Mouse (Mus musculus): Measurements from ENCODE around the gene Zfp644. TPM values are rescaled to one million over a fixed set of nuclear protein-coding genes. Genes with fewer than 3 reads are reported as not detected.

The Zfp644 gene
- 67.3 and 73.0 TPM in 2 replicates for polyA plus RNA-seq (2015; fragmentation: Nextera tagmentation; extraction: Ambion mirVana)

DNA sequence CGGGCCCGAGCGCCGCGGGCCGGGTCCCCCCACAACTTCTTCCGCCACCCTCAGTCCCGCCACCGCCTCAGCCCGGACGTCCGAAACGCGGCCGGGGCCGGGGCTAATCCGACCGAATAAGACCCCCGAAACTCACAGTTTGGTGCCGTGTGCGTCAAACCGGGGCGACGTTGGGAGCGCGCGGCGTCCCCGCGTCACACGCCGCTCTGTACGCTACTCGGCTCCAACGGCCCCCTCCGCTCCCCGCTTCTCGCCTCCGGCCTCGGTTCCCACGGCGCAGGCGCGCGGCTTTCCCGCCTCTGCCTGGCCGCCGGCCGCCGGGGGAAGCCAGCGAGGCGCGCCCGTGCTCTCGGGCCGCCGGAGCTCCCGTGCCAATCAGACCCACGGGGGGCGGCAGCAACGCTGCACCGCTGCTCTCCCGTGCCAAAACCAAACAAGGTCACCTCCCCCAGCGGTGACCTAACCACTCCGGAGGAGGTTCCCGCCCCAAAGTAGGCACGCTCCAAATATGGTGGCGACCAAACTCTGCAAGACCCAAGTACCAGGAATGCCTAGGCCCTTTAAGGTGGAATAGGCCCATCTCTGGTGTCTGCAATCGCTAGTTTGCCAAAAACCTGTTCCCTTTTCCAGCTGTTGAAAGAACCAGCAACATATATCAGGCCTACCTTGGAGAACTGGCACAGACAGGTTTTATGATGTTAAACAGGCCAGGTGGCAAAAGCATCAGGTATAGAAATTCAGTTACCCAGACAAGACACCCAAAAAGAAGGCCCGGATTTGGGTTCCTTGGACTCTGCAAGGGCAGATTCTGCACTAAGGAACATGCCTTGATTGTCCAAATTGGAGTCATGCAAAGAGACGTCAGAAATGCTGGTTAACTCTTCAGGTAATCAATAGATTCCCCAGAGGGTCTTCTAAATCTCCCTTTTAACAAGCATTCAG lies at the start of gene Zfp644:
TSS of gene Zfp644 (minus strand) at position 892 of the 942 bp plus-strand sequence.
- H3K27ac ChIP-seq (replicated peaks) = peak within 1 kb of the TSS; percentile 100
- 2% methylated on average over 71 of the region's 71 CpGs for WGBS
- H3K36me3 ChIP-seq = no peaks in the 10 kb centered on the region
- peak within 1 kb of the TSS; percentile 80 for H3K4me3 ChIP-seq
- no peaks in the 10 kb centered on the region for H3K9me3 ChIP-seq
- peak within 1 kb of the TSS; percentile 97 for H3K9ac ChIP-seq
- ATAC-seq (ENCODE audit: low read depth) = peak; percentile 97
- H3K4me2 ChIP-seq = peak within 1 kb of the TSS; percentile 81
- H3K4me1 ChIP-seq (replicated peaks) = peaks cover 38% of the 10 kb centered on the region
- H3K27me3 ChIP-seq = no peaks in the 10 kb centered on the region

- no peaks in the 10 kb centered on the region for H3K27me3 ChIP-seq
- H3K36me3 ChIP-seq = no peaks in the 10 kb centered on the region
- no peak overlapping the region for H3K9ac ChIP-seq
- H3K9me3 ChIP-seq = no peaks in the 10 kb centered on the region
- no peak overlapping the region for H3K27ac ChIP-seq (replicated peaks)
- no peak overlapping the region for H3K4me3 ChIP-seq
- ATAC-seq (ENCODE audit: low read depth) = no peak
- WGBS = 14% methylated on average over 6 of the region's 6 CpGs
- H3K4me1 ChIP-seq (replicated peaks) = no peaks in the 10 kb centered on the region
- H3K4me2 ChIP-seq = no peak overlapping the region
Observed at GRCm38 (mm10) chr5:106739716-106740115, 42.6 kb upstream of the Zfp644 start.

DNA sequence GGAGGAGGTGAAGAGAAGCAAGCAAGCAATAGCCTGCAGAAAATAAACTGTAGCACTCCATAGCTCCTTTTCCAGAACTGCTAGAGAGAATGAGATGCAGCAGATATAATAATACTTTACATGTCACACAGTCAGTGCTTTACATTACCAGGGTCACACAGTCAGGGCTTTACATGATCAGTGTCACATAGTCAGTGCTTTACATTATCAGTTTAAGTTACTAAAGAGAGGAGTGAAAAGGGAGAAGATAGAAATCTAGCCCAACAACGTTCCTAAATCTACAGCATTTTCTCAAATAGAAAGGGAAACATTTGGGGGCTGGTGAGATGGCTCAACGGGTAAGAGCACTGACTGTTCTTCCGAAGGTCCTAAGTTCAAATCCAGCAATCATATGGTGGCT lies 26.4 kb upstream of the Zfp644 start:
- 91% methylated on average over 3 of the region's 3 CpGs for WGBS
- no peak overlapping the region for H3K4me2 ChIP-seq
- H3K36me3 ChIP-seq = no peaks in the 10 kb centered on the region
- ATAC-seq (ENCODE audit: low read depth) = no peak
- H3K9ac ChIP-seq = no peak overlapping the region
- no peaks in the 10 kb centered on the region for H3K4me1 ChIP-seq (replicated peaks)
- H3K4me3 ChIP-seq = no peak overlapping the region
- H3K27ac ChIP-seq (replicated peaks) = no peak overlapping the region
- H3K9me3 ChIP-seq = no peaks in the 10 kb centered on the region
- H3K27me3 ChIP-seq = no peaks in the 10 kb centered on the region

- H3K9ac ChIP-seq = no peak overlapping the region
- no peaks in the 10 kb centered on the region for H3K36me3 ChIP-seq
- no peak for ATAC-seq (ENCODE audit: low read depth)
- no peak overlapping the region for H3K4me3 ChIP-seq
- H3K9me3 ChIP-seq = no peaks in the 10 kb centered on the region
- H3K27me3 ChIP-seq = no peaks in the 10 kb centered on the region
- H3K4me1 ChIP-seq (replicated peaks) = no peaks in the 10 kb centered on the region
- 87% methylated on average over 5 of the region's 5 CpGs for WGBS
- H3K27ac ChIP-seq (replicated peaks) = no peak overlapping the region
- H3K4me2 ChIP-seq = no peak overlapping the region
Observed at GRCm38 (mm10) chr5:106722771-106723170, 25.7 kb upstream of the Zfp644 start.

- H3K4me1 ChIP-seq (replicated peaks) = 0 out of 2 replicates have a peak, but pooled peaks cover 5% of the 10 kb centered on the region
Observed at GRCm38 (mm10) chr5:106711870-106712277, 14.8 kb upstream of the Zfp644 start.

DNA sequence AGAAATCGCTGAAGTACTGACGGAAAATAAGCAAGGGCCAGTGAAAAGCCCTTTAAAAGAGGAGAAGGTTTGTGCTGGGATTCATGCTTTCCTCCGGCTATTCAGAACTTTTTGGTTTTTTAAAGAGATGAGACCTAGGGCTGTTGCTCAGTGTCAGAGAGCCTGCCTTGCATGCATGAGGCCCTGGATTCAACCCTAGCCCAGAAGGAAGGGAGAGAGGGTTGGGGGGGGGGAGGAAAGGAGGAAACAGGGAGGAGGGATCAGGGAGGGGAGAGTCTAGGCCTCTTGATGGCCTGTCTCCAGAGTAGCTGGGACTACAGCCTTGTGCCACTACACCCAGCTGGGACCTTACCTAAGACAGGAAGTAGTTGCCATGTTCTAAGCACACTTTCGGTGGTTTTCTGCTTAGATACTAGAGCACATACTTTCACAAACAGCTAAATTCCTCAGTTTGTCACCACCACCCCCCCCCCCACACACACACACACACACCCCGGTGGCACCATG lies 14.2 kb upstream of the Zfp644 start:
- no peak overlapping the region for H3K9ac ChIP-seq
- H3K4me3 ChIP-seq = no peak overlapping the region
- no peak for ATAC-seq (ENCODE audit: low read depth)
- H3K4me2 ChIP-seq = no peak overlapping the region
- 0 out of 2 replicates have a peak, but pooled peaks cover 5% of the 10 kb centered on the region for H3K4me1 ChIP-seq (replicated peaks)
- no peaks in the 10 kb centered on the region for H3K36me3 ChIP-seq
- no peak overlapping the region for H3K27ac ChIP-seq (replicated peaks)
- no peaks in the 10 kb centered on the region for H3K27me3 ChIP-seq
- H3K9me3 ChIP-seq = no peaks in the 10 kb centered on the region
- 76% methylated on average over 5 of the region's 5 CpGs for WGBS

More at GRCm38 (mm10) chr5:106711870-106712277, 14.8 kb upstream of the Zfp644 start:
- H3K9ac ChIP-seq = no peak overlapping the region
- H3K4me2 ChIP-seq = no peak overlapping the region
- no peaks in the 10 kb centered on the region for H3K36me3 ChIP-seq
- no peak overlapping the region for H3K4me3 ChIP-seq
- no peaks in the 10 kb centered on the region for H3K9me3 ChIP-seq
- 29% methylated on average over 3 of the region's 3 CpGs for whole genome bisulfite sequencing
- no peak for ATAC-seq (ENCODE audit: low read depth)
- H3K27me3 ChIP-seq = no peaks in the 10 kb centered on the region
- no peak overlapping the region for H3K27ac ChIP-seq (replicated peaks)

DNA sequence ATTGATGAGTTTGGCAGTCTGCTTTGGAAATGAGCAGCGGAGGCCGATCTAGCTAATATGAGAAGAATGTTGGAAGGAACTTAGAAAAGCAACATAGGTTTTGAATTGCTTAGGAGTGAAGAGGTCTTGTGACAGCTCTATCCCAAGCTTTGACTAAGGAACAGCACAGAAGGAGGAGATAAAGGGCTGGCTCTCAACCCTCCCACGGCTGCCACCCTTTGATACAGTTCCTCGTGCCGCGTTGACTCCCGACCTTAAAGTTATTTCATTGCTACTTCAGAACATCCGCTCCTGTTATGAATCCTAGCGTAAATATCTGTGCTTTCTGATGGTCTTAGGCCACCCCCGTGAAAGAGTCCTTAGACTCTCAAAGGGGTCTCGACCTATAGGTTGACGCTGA lies 13.5 kb upstream of the Zfp644 start:
- no peaks in the 10 kb centered on the region for H3K27me3 ChIP-seq
- ATAC-seq (ENCODE audit: low read depth) = no peak
- H3K4me1 ChIP-seq (replicated peaks) = 0 out of 2 replicates have a peak, but pooled peaks cover 5% of the 10 kb centered on the region
- no peak overlapping the region for H3K4me2 ChIP-seq
- no peaks in the 10 kb centered on the region for H3K36me3 ChIP-seq
- H3K27ac ChIP-seq (replicated peaks) = no peak overlapping the region
- H3K4me3 ChIP-seq = no peak overlapping the region
- 78% methylated on average over 12 of the region's 12 CpGs for WGBS
- H3K9ac ChIP-seq = no peak overlapping the region
- no peaks in the 10 kb centered on the region for H3K9me3 ChIP-seq

DNA sequence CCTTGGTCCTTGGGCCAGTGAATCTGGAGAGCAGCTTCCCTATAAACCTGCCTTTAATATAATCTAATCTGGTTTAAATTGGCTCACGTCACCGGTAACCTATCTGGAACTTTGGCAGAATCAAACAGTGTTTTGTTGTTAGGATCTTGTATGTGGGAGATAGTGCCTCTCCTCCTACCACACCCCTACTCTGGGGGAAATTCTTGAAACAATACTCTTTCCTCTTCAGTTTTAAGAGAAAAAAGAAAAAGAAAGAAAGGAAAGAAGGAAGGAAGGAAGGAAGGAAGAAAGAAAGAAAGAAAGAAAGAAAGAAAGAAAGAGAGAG lies 13.0 kb upstream of the Zfp644 start:
- H3K36me3 ChIP-seq = no peaks in the 10 kb centered on the region
- ATAC-seq (ENCODE audit: low read depth) = no peak
- H3K4me1 ChIP-seq (replicated peaks) = 0 out of 2 replicates have a peak, but pooled peaks cover 5% of the 10 kb centered on the region
- WGBS = 49% methylated on average over 2 of the region's 2 CpGs
- no peaks in the 10 kb centered on the region for H3K9me3 ChIP-seq
- no peak overlapping the region for H3K9ac ChIP-seq
- no peaks in the 10 kb centered on the region for H3K27me3 ChIP-seq
- H3K4me2 ChIP-seq = no peak overlapping the region
- no peak overlapping the region for H3K27ac ChIP-seq (replicated peaks)
- no peak overlapping the region for H3K4me3 ChIP-seq

- no peak overlapping the region for H3K9ac ChIP-seq
- ATAC-seq (ENCODE audit: low read depth) = no peak
- WGBS = 39% methylated on average over 11 of the region's 11 CpGs
Observed at GRCm38 (mm10) chr5:106709388-106710084, 12.4 kb upstream of the Zfp644 start.

DNA sequence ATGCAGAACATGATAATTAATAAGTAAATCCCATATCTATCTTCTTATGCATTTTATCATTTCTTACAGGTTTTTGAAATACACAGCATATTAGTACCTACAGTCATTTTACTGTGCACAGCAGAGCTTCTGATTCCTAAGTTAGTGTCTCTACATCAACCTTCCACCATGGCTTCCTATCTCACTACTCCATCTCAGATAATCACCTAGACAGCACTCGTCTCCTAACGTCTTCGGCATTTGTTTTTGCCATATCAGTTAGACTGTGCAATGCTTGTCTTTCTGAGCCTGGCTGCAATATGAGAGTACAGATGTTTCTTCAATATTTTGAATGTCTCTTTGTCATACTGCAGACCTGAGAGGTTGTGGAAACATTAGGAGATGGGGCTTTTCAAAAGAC lies 9.3 kb upstream of the Zfp644 start:
- H3K4me3 ChIP-seq = no peak overlapping the region
- H3K4me1 ChIP-seq (replicated peaks) = no peaks in the 10 kb centered on the region
- peaks cover 5% of the 10 kb centered on the region for H3K9me3 ChIP-seq
- no peak overlapping the region for H3K4me2 ChIP-seq
- no peak overlapping the region for H3K27ac ChIP-seq (replicated peaks)
- WGBS = 96% methylated on average over 3 of the region's 3 CpGs
- no peaks in the 10 kb centered on the region for H3K36me3 ChIP-seq
- H3K27me3 ChIP-seq = no peaks in the 10 kb centered on the region
- no peak for ATAC-seq (ENCODE audit: low read depth)
- no peak overlapping the region for H3K9ac ChIP-seq

More at GRCm38 (mm10) chr5:106709388-106710084, 12.4 kb upstream of the Zfp644 start:
- no peaks in the 10 kb centered on the region for H3K36me3 ChIP-seq
- H3K9me3 ChIP-seq = no peaks in the 10 kb centered on the region
- H3K4me3 ChIP-seq = no peak overlapping the region
- H3K4me2 ChIP-seq = no peak overlapping the region
- no peaks in the 10 kb centered on the region for H3K27me3 ChIP-seq
- no peak overlapping the region for H3K27ac ChIP-seq (replicated peaks)
- H3K4me1 ChIP-seq (replicated peaks) = 0 out of 2 replicates have a peak, but pooled peaks cover 5% of the 10 kb centered on the region

GRCm38 (mm10) chr5:106705162-106705561 lies 8.1 kb upstream of the Zfp644 start:
- Histone ChIP-seq H3K4me2 (no peak overlapping the region), H3K4me3 (no peak overlapping the region), H3K27ac (replicated peaks) (no peak overlapping the region), H3K27me3 (no peaks in the 10 kb centered on the region), H3K36me3 (no peaks in the 10 kb centered on the region), H3K4me1 (replicated peaks) (no peaks in the 10 kb centered on the region), H3K9ac (no peak overlapping the region), H3K9me3 (peaks cover 5% of the 10 kb centered on the region)
- 84% methylated on average over 5 of the region's 5 CpGs for WGBS
- ATAC-seq (ENCODE audit: low read depth) = no peak

Data from neural tube, embryonic 13.5 days (tissue).